Comparison of ENCODE assay signal across 15 mouse cellular contexts in the genomic region with DNA sequence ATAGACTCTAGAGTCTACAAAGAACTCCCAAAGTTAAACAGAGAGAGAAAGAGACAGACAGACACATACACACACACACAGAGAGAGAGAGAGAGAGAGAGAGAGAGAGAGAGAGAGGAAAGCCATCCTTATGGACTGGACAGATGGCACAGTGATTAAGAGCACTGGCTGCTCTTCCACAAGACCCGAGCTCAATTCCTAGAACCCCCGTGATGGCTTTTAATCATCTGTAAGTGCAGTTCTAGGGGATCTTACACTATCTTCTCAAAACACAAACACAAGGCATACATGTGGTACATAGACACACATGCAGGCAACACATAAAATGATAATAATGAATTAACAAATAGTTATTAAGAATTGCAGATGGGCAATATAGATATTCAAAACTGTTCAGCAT.
"Had no signal": no experiment of that assay in that cellular context is flagged by ENCODE, and none has a peak within 500 bp of the region (broad histone marks: within the 10 kb centered on the region; RNA-seq: fewer than 3 reads in every experiment).

No protein-coding gene starts in this region.

- H3K27ac ChIP-seq: intestine, embryonic 15.5 days; kidney, embryonic 15.5 days; limb, embryonic 13.5 days; midbrain, embryonic 10.5 days; neural tube, embryonic 13.5 days; stomach, postnatal 0 days had no signal

- H3K9me3 ChIP-seq: intestine, embryonic 15.5 days; kidney, embryonic 15.5 days; limb, embryonic 13.5 days; midbrain, embryonic 10.5 days; neural tube, embryonic 13.5 days had no signal

- ATAC-seq: intestine, embryonic 15.5 days; midbrain, embryonic 16.5 days had no signal

- H3K4me2 ChIP-seq: intestine, embryonic 15.5 days; kidney, embryonic 15.5 days; limb, embryonic 13.5 days; neural tube, embryonic 13.5 days had no signal

- H3K4me1 ChIP-seq: neural tube, embryonic 13.5 days had no signal

- DNase-seq: kidney, adult 18-20 months; kidney, postnatal 14 days; left cerebral cortex, postnatal 4 days; lung, adult 18-20 months; right cerebral cortex, adult 18-20 months; right cerebral cortex, postnatal 25 days; thymus, adult 18-20 months; thymus, postnatal 14 days had no signal

- H3K27me3 ChIP-seq: intestine, embryonic 15.5 days; kidney, embryonic 15.5 days; limb, embryonic 13.5 days; neural tube, embryonic 13.5 days had no signal

- H3K36me3 ChIP-seq: intestine, embryonic 15.5 days; kidney, embryonic 15.5 days; limb, embryonic 13.5 days; midbrain, embryonic 10.5 days; neural tube, embryonic 13.5 days had no signal

- H3K4me3 ChIP-seq: intestine, embryonic 15.5 days; kidney, embryonic 15.5 days; limb, embryonic 13.5 days; midbrain, embryonic 10.5 days; neural tube, embryonic 13.5 days had no signal

- H3K9ac ChIP-seq: intestine, embryonic 15.5 days; kidney, embryonic 15.5 days; limb, embryonic 13.5 days; neural tube, embryonic 13.5 days had no signal
